Mouse (Mus musculus) CH12F3 (cell line): ENCODE measurements at regions not wholly inside any gene's neighbourhood (a gene's known extent, or its start where the extent isn't known, plus 50 kb on each side); places are given as distances from the start of the nearest gene placed in this dataset.

ENCODE experiments used
- in situ Hi-C: fragments of 300-500 bp; cut with MboI; formaldehyde crosslinking; loops from 2 replicates; pipeline ENCODE4 v1.14.3; 2020; ENCODE audit warnings: low sequenced_read_pairs

- in situ Hi-C loops = no loop called here
Measured at GRCm38 (mm10) chr15:5604732-5605266, 360.8 kb upstream of the Ptger4 start.

GRCm38 (mm10) chr15:5607533-5607932 is 363.5 kb upstream of the Ptger4 start:
- in situ Hi-C loops = no loop called here

- in situ Hi-C loops = no loop called here
Measured at GRCm38 (mm10) chr15:5623021-5623420, 379.0 kb upstream of the Ptger4 start.

DNA sequence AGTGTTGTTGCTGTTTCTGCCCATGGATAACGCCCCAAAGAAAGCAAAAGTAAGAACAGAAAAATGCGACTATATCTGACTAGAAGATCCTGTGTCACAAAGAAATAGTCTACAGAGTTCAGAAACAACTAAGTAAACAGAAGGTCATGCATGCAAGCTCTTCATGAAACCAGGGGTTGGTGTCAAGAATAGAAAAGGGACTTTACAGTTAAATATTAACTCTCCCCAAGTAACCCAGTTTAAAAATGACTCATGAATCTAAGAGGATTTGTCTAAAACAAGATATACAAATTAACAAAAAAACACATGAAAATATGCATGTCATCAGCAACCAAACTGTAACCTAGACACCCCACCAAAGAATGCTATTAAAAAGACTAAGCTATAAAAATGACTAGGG is 381.4 kb upstream of the Ptger4 start:
- in situ Hi-C loops = no loop called here

DNA sequence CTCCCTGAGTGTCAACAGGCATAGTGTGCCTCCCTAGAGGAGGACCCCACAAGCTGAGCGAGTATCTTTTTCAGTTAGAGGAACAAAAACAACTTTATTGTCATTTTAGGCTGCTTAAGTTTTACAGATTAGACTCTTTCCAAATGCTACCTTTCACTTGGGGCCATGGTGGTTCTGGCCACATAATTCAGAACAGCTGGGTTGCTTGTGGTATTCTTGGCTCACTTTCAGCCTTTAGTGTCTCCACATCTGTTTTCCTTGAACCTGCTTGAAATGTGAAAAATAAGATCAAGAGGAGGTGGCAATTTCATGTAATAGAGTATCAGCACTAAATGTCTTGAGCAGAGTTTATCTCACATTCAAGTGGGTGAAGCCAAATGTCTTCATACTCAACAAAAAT is 402.7 kb upstream of the Ptger4 start:
- in situ Hi-C loops = no loop called here

DNA sequence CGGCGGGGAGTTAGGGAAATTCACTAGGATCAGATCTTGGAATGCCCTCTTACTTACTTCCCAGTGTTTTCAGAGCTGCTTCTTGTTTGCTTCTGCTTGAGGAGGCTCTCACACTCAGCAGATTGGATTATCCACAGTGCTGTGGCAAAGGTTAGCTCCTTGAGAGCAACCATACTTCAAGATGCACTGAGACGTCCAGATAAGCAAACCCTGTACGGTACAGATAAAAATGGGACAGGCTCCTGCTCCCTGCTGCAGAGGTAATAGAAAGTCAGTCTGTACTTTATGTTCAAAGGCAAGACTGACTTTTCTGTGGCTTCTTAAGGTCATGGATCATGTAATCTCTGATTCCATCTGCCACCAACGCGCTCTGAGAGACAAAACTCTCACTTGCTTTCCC is 414.8 kb upstream of the Ptger4 start:
- in situ Hi-C loops = no loop called here

DNA sequence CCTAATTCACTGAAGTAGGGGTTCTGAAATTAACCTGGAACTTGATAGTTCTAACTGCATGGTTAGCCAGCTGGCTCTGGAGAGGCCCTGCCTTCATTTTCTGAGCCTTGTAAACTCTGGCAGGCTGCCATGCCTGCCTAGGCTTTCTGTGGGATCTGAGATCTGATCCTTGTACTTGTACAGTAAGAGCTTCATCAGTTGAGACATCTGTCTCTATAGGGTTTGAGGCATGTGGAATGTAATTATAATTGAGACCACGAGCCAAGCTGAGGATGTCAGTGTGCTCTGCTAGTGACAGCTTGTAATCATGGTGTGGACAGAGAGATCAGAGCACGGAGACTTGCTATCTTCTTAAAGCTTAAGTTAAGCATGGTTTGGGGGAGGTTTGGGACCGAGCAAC is 416.8 kb upstream of the Ptger4 start:
- in situ Hi-C loops = no loop called here

GRCm38 (mm10) chr15:5671781-5672180 is 427.8 kb upstream of the Ptger4 start:
- in situ Hi-C loops = no loop called here

GRCm38 (mm10) chr15:5676704-5677103 is 432.7 kb upstream of the Ptger4 start:
- in situ Hi-C loops = no loop called here

GRCm38 (mm10) chr15:5693810-5694209 is 449.8 kb upstream of the Ptger4 start:
- in situ Hi-C loops = no loop called here

DNA sequence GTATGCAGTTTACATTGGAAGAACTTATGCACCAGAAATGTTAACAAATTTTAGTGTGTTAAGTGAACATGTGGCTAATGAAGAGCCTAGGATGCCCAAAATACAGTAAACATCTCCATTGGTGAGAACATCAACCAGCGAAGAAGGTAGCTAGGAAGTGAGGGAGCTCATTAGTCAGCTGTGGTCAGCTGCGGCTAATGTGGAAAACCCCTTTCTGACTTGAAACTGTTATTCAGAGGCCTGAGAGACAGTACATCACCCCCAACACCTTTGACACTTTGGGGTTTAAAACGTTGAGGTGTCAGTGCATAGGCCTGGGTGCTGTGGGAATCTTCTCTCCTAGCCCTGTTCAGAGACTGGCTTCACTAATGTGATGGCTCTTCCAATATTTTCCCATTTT is 451.0 kb upstream of the Ptger4 start:
- in situ Hi-C loops = no loop called here

DNA sequence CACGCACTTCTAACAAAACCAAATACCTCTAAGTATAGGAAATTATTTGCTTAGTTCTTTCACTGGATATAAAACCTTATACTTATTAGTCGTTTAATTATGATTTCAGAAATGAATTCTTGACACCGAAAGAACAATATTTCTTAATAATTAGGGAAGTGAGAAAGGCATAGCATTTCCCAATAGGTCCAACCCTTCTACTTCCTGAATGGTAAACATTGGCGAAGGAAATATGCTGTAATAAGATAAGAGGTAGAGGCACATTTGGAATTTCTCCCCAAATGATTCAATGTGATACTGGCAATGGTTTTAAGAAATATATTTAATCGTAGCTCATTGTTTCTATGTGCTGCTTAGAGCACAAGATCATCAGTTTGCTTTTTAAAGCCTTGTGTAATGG is 464.5 kb upstream of the Ptger4 start:
- in situ Hi-C loops = no loop called here

DNA sequence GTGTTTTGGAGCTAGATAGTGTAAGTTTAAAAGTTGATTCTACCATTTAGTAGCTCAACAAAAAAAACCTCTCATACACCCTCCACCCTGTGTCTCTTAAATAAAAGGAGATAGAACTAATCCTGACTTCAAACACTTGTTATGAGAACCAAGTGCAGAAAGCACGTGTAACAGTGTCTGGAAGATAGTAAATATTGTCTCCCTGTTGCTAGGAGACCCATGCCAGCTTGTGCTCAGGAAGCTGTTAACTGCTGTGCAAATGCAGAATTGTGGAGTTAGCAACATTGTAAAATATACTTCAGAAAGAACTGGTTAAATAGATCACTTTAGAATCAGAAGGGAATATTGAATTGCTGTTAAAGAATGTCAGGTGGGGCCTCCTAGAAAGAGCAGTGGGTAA is 496.7 kb upstream of the Ptger4 start:
- in situ Hi-C loops = no loop called here

DNA sequence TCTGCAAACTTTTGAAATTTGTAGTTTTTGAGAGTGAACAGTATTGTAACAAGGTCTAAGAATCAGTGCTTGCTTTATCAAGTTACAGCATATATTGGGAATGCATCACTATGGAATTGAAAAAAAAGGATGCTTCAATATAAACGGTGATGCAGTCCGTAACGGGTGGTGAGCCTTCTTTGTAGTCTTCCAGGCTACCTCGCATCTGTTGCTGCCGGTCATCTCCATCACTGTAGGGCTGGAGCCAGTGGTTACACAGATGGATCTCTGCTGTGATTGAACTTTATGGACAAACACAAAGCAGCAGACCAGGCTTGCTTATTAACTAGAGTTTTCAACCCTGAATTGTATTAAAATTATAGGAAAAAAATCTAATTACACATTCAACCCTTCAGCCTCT is 499.9 kb upstream of the Ptger4 start:
- in situ Hi-C loops = no loop called here

GRCm38 (mm10) chr15:5758690-5759089 is 514.7 kb upstream of the Ptger4 start:
- in situ Hi-C loops = no loop called here

GRCm38 (mm10) chr15:5762216-5762615 is 518.2 kb upstream of the Ptger4 start:
- in situ Hi-C loops = no loop called here

DNA sequence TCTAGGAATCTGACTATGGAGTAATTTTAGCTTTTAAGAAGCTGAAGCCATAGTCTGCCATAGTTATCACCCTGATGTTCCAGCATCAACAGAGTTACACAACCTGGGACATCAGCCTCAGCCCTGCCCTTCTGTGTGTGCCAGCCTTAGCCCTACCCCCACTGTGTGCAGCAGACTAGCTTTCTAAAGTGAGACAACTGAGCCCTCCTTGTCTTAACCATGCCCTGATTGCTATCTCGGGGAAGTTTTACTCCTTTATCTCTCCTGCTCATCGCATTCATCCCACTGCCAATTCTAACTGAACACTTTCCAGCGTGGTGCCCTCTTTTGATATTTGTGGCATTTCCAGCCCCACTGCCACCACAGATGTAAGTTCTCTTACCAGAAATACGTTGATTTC is 522.5 kb upstream of the Dab2 start:
- in situ Hi-C loops = no loop called here

DNA sequence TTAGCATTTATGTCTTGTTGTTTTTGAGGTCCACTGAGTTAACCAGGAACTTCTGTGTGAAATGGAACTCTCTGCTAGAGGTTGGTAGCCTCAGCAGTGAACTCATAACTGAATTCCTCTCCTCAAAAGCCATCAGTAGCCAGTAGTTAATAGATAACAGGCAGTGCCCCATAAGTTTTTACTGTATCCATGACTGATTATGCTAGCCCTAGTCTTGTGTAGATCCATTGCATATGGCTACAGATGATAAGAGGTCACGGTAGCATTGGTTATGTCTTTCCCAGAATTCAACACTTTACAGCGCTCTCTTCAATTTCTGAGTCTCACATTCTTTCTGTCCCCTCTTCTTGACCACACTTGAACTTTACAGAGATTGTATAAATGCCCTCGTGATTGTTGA is 499.7 kb upstream of the Dab2 start:
- in situ Hi-C loops = no loop called here

DNA sequence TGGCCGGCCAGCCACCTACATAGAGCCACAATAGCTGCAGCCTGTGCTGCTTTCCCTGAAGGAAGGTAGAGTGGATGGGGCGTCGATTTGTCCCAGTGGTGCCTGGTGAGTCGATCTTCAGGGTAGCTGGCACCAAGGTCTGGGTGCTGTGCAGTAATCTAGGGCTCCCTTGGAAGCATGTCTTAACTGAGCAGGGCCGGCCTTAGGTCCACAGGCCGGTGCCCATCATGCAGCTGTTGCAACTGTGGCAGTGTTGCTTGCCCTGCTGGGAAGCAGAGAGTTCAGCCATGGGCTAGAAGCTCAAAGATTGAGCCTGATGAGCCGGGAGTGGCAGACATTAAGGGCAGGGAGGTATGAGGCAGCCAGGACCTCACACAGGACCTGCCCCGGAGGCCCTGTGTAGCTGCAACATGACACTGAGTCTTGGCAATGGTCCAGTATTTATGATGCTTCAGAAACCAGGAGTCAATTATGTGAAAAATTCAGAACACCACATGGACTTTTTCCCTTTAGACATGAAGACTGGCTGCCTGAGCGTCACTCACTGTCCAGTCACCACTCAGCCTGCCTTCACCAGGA is 488.3 kb upstream of the Dab2 start:
- in situ Hi-C loops = no loop called here

DNA sequence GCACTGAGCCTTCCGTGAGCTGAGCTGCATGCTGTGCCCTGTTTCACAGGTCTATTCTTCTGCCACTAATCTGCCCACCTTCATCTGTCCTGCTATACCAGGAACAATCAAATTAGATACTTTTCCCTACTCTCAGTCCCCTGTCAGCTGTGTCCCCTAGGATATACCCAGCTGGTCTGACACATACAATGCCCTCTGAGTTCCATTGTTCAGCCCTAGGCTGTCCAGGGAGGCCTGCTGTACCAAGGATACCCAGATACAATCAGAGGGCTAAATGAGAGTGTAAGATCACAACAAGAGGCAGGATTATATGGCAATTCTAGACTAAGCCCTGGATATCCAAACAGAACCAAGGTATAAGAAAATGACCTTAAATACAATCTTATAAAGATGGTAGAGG is 487.6 kb upstream of the Dab2 start:
- in situ Hi-C loops = no loop called here

DNA sequence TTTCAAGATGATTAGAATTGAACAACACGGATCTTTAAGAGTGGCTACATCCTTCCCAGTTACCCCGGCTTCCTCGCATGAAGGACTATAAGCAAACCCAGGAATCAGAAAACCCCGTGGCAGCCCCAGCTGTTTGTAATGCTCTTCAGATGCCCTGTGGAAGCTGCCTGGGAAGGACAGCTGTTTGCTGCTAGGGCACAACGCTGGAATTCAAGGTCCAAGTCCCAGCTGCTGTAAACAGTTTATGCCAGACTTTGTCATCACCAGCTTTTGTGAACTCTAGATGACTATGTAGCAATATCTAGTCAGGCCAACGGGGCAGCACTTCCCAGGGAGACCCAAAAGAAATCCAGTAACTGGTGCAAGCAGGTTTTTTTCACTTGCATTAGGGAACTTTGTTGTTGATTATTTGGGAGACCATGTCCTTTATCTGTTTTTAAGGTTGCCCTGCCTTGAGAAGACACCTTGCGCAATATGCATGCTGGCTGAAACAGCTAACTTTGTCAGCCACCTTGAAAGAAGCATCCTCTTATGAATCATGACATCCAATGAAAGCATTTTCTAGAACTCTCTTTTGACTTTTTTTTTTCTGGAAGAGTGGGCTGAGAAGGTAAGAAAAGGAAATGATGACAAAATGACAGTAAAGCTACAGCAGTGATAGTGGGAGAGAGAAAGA is 481.5 kb upstream of the Dab2 start:
- in situ Hi-C loops = no loop called here

DNA sequence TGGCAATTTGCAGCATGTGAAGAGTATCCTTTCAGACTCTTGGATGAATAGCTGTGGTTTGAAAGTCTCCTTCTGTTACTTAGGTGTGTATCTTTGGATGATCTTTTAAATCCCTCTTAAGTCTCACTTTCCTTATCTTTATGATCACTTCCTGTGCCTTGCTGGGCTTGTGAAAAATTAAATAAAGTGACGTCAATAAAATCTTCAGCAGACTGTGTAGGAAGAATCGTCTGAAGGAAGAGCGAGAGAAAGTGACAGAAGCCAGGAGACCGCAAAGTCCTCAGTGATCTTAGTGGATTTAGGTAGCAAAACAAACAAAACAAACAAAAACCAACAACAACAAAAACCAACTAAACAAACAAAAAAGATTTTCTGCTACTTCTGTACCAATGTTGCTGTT is 459.6 kb upstream of the Dab2 start:
- in situ Hi-C loops = no loop called here
